Mouse (Mus musculus): ENCODE measurements around the gene Asic2. TPM values are rescaled to one million over a fixed set of nuclear protein-coding genes. Genes with fewer than 3 reads are reported as not detected.

Asic2 gene
- polyA plus RNA-seq, 1 experiment from 2014 or later, result 0.27 TPM

GRCm38 (mm10) chr11:80838724-80839123, 1129.5 kb downstream of the Asic2 start:
- H3K4me3 ChIP-seq (replicated peaks; ENCODE audit: low read length), result no peak overlapping the region
- H3K9ac ChIP-seq (ENCODE audit: low read length), result no peak overlapping the region
- no peak overlapping the region for H3K27ac ChIP-seq (ENCODE audit: low read length)
- WGBS, result 83% methylated on average over 1 of the region's 1 CpGs
- no peak overlapping the region for H3K4me2 ChIP-seq (ENCODE audit: low read depth, low read length)
- H3K9me3 ChIP-seq (replicated peaks; ENCODE audit: control insufficient read depth, low read length), result no peaks in the 10 kb centered on the region
- H3K4me1 ChIP-seq (ENCODE audit: control insufficient read depth, insufficient read depth, low read length), result no peaks in the 10 kb centered on the region
- no peaks in the 10 kb centered on the region for H3K27me3 ChIP-seq (ENCODE audit: control insufficient read depth, insufficient read depth, low read length)
- ATAC-seq (ENCODE audit: insufficient read depth, low FRiP score), result no peak
- no peaks in the 10 kb centered on the region for H3K36me3 ChIP-seq (ENCODE audit: control insufficient read depth, insufficient read depth, low read length)

GRCm38 (mm10) chr11:80835841-80836240, 1132.4 kb downstream of the Asic2 start:
- Histone ChIP-seq H3K4me2 (ENCODE audit: low read depth, low read length) (no peak overlapping the region), H3K36me3 (ENCODE audit: control insufficient read depth, insufficient read depth, low read length) (no peaks in the 10 kb centered on the region), H3K4me1 (ENCODE audit: control insufficient read depth, insufficient read depth, low read length) (no peaks in the 10 kb centered on the region), H3K27ac (ENCODE audit: low read length) (no peak overlapping the region), H3K9ac (ENCODE audit: low read length) (no peak overlapping the region), H3K4me3 (replicated peaks; ENCODE audit: low read length) (no peak overlapping the region), H3K27me3 (ENCODE audit: control insufficient read depth, insufficient read depth, low read length) (no peaks in the 10 kb centered on the region), H3K9me3 (replicated peaks; ENCODE audit: control insufficient read depth, low read length) (no peaks in the 10 kb centered on the region)
- ATAC-seq (ENCODE audit: insufficient read depth, low FRiP score), result peak; percentile 25; the same call in 1 of the 2 replicates
- WGBS, result 62% methylated on average over 4 of the region's 4 CpGs

GRCm38 (mm10) chr11:80835395-80835794, 1132.9 kb downstream of the Asic2 start:
- no peaks in the 10 kb centered on the region for H3K9me3 ChIP-seq (replicated peaks; ENCODE audit: control insufficient read depth, low read length)
- no peak overlapping the region; the same call in 1 of the 2 replicates for H3K27ac ChIP-seq (ENCODE audit: low read length)
- WGBS, result 78% methylated on average over 2 of the region's 2 CpGs
- H3K36me3 ChIP-seq (ENCODE audit: control insufficient read depth, insufficient read depth, low read length), result no peaks in the 10 kb centered on the region
- peak; percentile 29; the same call in 1 of the 2 replicates for ATAC-seq (ENCODE audit: insufficient read depth, low FRiP score)
- H3K4me3 ChIP-seq (replicated peaks; ENCODE audit: low read length), result no peak overlapping the region
- H3K4me1 ChIP-seq (ENCODE audit: control insufficient read depth, insufficient read depth, low read length), result no peaks in the 10 kb centered on the region
- no peak overlapping the region for H3K4me2 ChIP-seq (ENCODE audit: low read depth, low read length)
- no peaks in the 10 kb centered on the region for H3K27me3 ChIP-seq (ENCODE audit: control insufficient read depth, insufficient read depth, low read length)
- no peak overlapping the region for H3K9ac ChIP-seq (ENCODE audit: low read length)

Other genes starting within 250 kb of the Asic2 start
- 0.11 TPM in 1 of 2 replicates, not detected in the other for gene 5530401A14Rik, start 107.8 kb downstream of the Asic2 start, polyA plus RNA-seq (2015; fragmentation: Nextera tagmentation; extraction: Ambion mirVana)
- 4.5 and 4.8 TPM in 2 replicates for gene Ccl2, start 67.1 kb upstream of the Asic2 start, polyA plus RNA-seq (2015; fragmentation: Nextera tagmentation; extraction: Ambion mirVana)
- gene Gm17268, start 70.1 kb upstream of the Asic2 start, polyA plus RNA-seq (2015; fragmentation: Nextera tagmentation; extraction: Ambion mirVana), result not detected in 2 replicates
- gene Ccl7, start 77.3 kb upstream of the Asic2 start, polyA plus RNA-seq (2015; fragmentation: Nextera tagmentation; extraction: Ambion mirVana), result 1.7 and 1.8 TPM in 2 replicates
- 87.0 and 102 TPM in 2 replicates for gene Ccl11, start 89.4 kb upstream of the Asic2 start, polyA plus RNA-seq (2015; fragmentation: Nextera tagmentation; extraction: Ambion mirVana)
- 1.7 and 3.3 TPM in 2 replicates for gene Ccl12, start 133.4 kb upstream of the Asic2 start, polyA plus RNA-seq (2015; fragmentation: Nextera tagmentation; extraction: Ambion mirVana)
- not detected in 2 replicates for gene Ccl8, start 146.7 kb upstream of the Asic2 start, polyA plus RNA-seq (2015; fragmentation: Nextera tagmentation; extraction: Ambion mirVana)